Mouse (Mus musculus): ENCODE measurements around the gene Fbxl17.

- TF ChIP-seq POLR2AphosphoS5 (IDR thresholded peaks at IDR 0.05; ENCODE audit: borderline replicate concordance, low read depth, low read length) (no peak), KAT2A (conservative IDR thresholded peaks at IDR 0.05; ENCODE audit: low read depth, low read length) (no peak), POLR2AphosphoS2 (IDR thresholded peaks at IDR 0.05; ENCODE audit: low read length) (no peak), E2F4 (IDR thresholded peaks at IDR 0.05; ENCODE audit: borderline replicate concordance, low read depth, low read length) (no peak), CTCF (IDR thresholded peaks at IDR 0.05 in 2 of 3, conservative IDR thresholded peaks at IDR 0.05 in 1 of 3; ENCODE audit: control insufficient read depth in 1 of 3, insufficient read depth in 1 of 3, low read depth in 2 of 3, low read length in 3 of 3, poor library complexity in 1 of 3, severe bottlenecking in 1 of 3) (no peak)
These were observed 334.0 kb downstream of the Fbxl17 start for GRCm38 (mm10) chr17:63165847-63166246.

Measured in MEL (cell line).